Mouse (Mus musculus) left cerebral cortex, postnatal 36 days (tissue): Measurements from ENCODE around the gene Jkamp. TPM values are rescaled to one million over a fixed set of nuclear protein-coding genes. Genes with fewer than 3 reads are reported as not detected.
A peak's percentile ranks its signal among the peaks of the same experiment; 100 is the strongest.

Experiments used
- DNase-seq, 2 experiments: peaks; one replicate each; pipeline ENCODE4 v3.0.0; 2021 to 2022; ENCODE audit warnings: low spot score in 2 of 2, mixed read lengths in 1 of 2
- intact Hi-C: fragments of 180-260 bp; cut with DNase I; formaldehyde crosslinking; loops from one replicate; pipeline ENCODE4 v1.15.1; 2025
- microRNA-seq: library from miRNA; unstranded; fragments of <30 nt; microRNA quantifications from one replicate; pipeline ENCODE4 v1.2.0, GENCODE M21; 2022
- total RNA-seq, 2 experiments: library from RNA; stranded (reverse); gene quantifications; 2 replicates each; pipeline ENCODE4 v1.2.3; 2021

The Jkamp gene
- total RNA-seq, 2 experiments from 2014 or later, result 48.2 to 51.3 TPM

DNA sequence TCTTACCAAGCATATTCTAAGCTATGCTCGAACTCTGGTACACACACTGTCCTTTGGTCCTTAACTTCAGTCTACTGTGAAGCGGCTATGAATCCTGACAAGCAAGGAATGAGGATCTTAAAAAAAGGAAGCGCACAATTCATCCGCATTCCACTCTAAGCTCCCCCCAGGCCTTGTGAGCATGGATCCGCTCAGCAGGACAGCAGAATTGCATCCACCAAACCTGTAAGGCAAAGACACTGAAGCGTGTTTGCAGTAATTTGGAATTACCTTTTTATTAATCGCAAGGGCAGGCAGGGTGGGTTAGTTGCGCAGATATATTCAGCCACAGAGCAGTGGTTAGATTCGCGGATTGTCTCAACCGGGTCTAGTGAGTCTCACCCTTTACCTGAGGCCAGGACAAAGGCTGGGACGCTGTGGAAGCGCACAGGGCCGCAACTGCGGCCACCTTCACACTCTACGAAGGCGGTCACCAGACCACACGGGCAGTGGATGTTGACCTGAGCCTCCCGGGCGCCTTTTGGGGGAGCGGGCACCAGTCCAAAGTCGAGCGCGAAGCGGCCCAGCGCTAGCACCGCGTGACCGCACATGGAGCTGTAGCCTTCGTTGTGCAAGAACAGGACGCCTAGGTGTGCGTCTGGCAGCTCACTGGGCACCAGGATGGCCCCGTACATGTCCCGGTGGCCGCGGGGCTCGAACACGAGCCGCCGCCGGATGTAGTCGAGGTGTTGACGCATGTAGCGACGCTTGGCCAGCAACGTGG is 947 bp upstream of the Jkamp start:
- intact Hi-C loops, result loop anchor here (2.0 to 5.0 kb wide), 3 partner anchors 14 to 678 kb away; partner anchors contain the start of gene Gpr135
- no peak for DNase-seq

DNA sequence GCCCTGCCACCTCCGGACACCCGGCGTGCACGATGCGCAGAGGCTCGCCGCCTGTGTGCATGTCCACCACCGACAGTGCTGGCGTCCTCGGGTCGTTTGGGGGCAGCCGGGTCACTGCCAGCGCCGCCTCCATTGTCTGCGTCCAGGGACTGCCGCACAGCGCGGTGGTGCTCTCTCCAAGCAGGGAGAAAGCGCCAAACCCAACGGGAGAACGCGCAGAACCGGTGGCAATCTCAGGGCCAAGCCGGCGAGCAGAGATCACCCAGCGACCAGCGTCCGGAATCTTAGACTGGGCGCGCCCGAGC is 413 bp upstream of the Jkamp start:
- intact Hi-C loops, result loop anchor here (2.0 to 5.0 kb wide), 3 partner anchors 14 to 677 kb away; partner anchors contain the start of gene Gpr135
- no peak for DNase-seq

DNA sequence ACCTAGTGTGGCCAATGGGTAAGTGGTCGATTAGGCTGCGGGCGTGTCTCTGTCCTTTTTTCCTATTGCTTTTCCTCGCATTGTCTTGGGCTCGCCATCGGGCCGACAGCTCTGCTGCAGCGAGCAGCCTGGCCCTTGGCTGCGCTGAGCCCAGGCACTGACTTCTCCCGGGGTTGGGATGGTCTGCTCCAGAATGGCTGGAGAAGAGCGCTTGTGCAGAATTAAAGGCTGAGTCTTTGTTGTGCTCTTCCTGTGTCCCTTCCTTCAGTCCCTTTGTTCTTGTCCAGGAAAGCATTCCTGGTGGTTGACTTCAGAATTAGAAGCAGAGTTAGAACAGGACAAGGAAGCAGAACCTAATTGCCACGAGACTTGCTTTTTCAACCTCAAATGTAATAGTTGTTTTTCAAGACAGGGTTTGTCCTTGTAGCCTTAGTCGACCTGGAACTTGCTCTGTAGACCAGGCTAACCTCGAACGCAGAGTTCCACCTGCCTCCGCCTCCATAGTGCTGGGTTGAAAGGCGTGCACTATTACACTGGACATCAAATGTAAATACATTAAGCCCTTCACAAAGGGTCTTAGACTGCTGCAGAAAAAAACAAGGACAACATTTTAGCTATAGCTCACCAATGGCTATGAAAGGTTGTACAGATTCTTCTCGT is 907 bp downstream of the Jkamp start:
- intact Hi-C loops, result loop anchor here (5.0 kb wide), 2 partner anchors 151 to 676 kb away; no protein-coding TSS in a partner anchor
- peak in 1 of 2 experiments; percentile 14 for DNase-seq

DNA sequence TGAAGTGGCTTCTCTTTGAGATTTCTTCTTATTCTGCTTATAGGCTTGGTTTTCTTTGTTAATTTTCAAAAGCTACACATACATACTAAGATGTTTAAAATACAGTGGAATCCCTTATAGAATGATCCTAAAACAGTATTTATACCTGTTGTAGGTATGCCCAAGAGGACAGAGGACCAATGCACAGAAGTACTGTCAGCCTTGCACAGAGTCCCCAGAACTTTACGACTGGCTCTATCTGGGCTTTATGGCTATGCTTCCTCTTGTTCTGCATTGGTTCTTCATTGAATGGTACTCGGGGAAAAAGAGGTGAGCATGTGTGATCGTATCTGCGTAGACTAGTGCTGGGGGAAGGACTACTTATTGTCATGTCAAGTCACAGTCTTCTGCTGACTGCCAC is 4.4 kb downstream of the Jkamp start:
- no peak for DNase-seq
- intact Hi-C loops, result loop anchor here (5.0 kb wide), 2 partner anchors 147 to 672 kb away; no protein-coding TSS in a partner anchor

DNA sequence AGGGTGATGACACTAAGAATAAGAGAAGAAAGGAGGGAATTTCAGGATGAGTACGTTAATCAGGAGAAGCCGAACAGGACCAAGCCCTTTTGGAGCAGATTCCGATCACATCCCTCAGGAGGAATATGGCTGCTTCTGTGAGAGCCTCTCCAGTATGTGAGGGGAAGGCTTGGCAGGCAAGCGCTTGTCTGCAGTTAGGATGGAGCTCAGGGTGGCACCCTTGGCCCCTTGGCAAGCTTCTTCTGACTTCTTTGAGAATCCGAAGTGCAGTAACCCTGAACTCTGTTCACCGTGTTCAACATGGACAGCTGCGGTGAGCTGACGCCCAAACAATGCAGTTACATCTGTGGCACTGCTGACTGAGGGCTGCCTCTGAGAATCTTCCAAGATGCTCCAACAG is 11.6 kb downstream of the Jkamp start:
- intact Hi-C loops, result no loop called here
- no peak for DNase-seq

DNA sequence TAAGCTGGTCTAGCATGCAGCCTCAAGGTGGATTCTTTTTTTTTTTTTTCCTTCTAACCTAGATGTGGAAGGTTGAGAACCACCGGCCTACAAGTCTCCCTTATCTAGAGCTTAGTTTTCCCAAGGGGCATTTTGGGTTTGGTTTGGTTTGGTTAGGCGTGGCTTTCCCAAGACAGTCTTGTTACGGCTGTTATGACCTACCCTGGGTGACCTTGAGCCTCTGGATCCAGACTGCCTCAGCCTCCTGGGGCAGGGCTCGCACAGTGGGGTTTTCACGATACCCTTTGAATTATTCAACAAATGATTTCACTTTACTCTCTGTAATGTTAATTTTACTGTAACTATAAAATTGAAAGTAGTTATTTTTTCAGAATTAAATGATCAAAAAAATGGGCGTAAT is 17.4 kb downstream of the Jkamp start:
- intact Hi-C loops, result loop anchor here (5.0 to 10.0 kb wide), 3 partner anchors 135 to 550 kb away; no protein-coding TSS in a partner anchor
- DNase-seq, result no peak

DNA sequence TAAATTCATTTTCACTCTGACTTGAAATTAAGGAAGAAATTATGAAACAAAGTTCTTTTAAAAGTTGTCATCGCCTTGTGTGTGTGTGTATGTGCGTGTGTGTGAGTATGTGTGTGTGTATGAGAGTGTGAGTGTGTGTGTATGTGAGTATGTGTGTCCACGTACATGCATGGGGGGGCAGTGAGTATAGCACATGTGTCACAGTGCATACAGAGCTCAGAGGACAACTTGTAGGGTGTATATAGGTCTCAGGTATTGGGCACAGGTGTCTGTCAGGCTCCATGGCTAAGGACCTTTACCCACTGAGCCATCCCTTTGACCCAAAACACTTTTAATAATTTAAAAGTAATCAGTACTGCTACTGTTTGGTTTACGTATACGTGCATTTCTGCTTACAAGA is 18.6 kb downstream of the Jkamp start:
- DNase-seq, result no peak
- intact Hi-C loops, result loop anchor here (2.0 to 10.0 kb wide), 4 partner anchors 133 to 548 kb away; no protein-coding TSS in a partner anchor

DNA sequence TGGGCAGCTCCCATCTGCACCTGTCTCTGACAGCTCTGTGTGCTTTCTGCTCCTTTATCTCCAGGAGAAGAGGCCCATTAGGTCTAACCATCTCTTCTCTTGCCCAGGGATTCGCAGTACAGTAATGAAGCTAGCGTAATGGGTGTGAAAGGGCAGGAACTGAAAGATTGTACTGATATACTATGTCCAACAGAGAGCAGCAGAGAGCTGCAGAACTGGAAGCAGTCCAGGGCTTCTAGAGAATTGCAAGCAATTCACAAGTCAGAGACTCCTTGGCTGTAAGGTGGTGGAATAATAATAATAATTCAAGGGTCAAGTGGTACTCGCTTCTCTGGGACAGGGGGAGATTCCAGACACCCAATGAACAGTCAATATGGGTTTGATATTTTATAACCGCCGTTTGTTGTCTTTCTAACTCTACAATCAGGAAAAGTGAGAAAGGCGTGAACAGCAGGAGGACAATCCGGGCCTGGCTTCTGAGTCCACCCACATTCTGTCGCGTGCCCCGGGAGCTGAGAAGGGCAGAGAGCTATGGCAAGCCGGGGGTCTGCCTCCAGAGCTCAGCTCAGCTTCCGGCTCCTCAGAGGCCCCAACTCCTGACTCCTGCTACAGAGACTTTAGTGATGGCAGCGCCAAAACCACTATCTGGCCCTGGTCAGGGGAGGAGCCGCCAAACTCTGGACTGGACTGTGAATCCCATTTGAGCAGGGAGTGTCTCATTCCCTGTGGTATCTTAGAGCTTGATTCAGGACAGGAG is 19.3 kb downstream of the Jkamp start:
- intact Hi-C loops, result loop anchor here (2.0 to 10.0 kb wide), 4 partner anchors 133 to 548 kb away; no protein-coding TSS in a partner anchor
- peak; percentile 35 to 50 for DNase-seq

DNA sequence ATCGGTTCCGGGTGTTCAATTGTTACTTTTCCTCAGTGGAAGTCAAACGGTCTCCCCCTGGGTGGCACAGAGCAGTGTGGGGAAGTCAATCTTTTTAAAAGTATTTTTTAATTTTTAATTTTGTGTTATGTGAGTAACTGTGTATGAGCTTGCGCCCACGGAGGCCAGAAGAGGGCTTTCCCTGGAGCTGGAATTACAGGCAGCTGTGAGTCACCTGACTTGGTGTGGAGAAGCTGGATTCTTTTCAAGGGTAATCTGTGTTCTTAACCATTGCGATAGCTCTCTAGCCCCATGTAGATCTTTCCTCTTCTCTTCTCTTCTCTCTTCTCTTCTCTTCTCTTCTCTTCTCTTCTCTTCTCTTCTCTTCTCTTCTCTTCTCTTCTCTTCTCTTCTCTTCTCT is 29.7 kb downstream of the Jkamp start:
- DNase-seq, result no peak
- intact Hi-C loops, result no loop called here

DNA sequence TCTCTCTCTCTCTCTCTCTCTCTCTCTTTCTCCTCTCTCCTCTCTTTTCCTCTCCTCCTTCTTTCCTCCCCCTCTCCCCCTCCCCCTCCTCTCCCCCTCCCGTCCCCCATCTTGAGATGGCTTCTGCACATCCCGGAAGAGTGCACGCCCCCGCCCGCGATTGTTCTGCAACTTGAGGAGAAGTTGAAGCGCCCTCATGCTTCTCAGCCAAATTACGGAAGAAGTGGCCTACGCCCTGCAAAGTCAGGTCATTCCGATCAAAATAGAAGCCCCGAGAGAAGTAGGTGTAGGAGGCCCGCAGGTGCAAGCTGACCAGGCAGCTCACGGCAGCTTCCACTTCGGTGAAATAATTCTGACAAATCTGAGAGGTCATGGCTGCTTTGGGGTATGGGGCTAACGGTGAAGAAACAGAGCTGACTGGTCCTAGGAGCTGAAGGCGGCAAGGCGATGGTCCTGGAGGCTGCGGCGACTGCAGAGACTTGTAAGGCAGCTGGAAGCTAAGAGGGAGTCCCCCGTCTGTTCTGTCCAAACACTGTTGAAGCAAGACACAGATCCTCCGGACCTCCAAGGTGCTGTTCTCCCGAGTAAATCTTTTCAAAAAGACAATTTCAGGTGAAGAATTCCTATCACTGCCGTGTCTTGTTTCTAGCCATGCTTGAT is 30.4 kb downstream of the Jkamp start:
- intact Hi-C loops, result no loop called here
- DNase-seq, result no peak

DNA sequence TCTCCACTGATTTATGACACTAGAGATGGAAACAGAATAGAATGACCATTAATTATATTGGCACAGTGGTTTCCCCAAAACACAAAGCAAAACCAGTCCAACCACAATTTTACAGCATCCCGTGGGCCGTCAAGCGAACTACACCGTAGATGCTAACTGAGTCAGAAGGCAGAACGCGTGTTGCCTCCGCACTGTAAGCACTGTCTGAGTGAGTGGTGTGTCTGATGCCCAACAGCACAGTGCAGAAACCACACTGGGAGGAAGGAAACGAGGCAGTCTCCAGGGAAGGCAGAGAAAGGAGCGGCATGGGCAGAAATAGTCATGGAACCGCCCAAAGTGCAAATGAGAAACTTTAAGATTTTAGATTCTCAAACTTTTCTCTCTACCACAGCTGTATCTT is 43.8 kb downstream of the Jkamp start:
- intact Hi-C loops, result no loop called here
- DNase-seq, result no peak

DNA sequence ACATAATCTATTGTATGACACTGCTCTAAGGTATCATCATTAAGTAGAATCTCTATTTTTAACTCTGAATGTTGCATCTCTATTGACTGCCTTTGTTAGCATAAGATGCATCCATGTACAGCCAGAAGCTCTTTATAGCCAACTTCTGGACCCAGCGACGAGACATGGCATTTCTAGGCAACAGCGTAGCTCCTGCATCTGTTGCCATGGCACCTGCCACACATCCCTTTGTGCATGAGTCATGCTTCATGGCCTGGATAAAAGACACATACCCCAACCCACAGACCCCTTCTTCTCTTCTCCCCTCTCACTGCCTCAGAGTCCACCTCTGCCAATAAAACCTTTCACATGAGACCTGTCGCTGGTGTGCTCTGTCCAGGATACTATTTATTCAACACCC is 65.4 kb downstream of the Jkamp start:
- DNase-seq, result peak; percentile 20 to 23
- intact Hi-C loops, result no loop called here

Small RNAs within 50 kb of the gene (microRNA-seq; reads per million reads assigned to microRNA genes)
- gene Gm24466, result not detected

Other genes with a start within 250 kb of the Jkamp start
- gene Gpr135, start 14.5 kb upstream of the Jkamp start, total RNA-seq, result 10 to 100 TPM; 12.1 to 14.6 TPM
- 1 to 10 TPM; 2.2 to 2.6 TPM for gene L3hypdh, start 150 bp upstream of the Jkamp start, total RNA-seq
- not detected for gene Ccdc175, start 99.4 kb downstream of the Jkamp start, total RNA-seq